Mouse (Mus musculus): ENCODE measurements around the gene Rubcn.
"Not testable (repeated sequence)": the region's sequence is repeated elsewhere in the genome, so short reads cannot be mapped to it uniquely, and the experiment has no call there.

Rubcn gene

GRCm38 (mm10) chr16:32875847-32876246 lies 1.7 kb downstream of the Rubcn start:
- in situ Hi-C loops (cut with MboI; ENCODE audit: low pct_unique_long_range_greater_than_20kb in 1 of 2, low sequenced_read_pairs in 2 of 2, unreplicated experiment in 1 of 2), result no loop called here

- in situ Hi-C loops (cut with MboI; ENCODE audit: low pct_unique_long_range_greater_than_20kb in 1 of 2, low sequenced_read_pairs in 2 of 2, unreplicated experiment in 1 of 2), result not testable (repeated sequence)
Measured at GRCm38 (mm10) chr16:32875281-32875680, 2.3 kb downstream of the Rubcn start.

- in situ Hi-C loops (cut with MboI; ENCODE audit: low pct_unique_long_range_greater_than_20kb in 1 of 2, low sequenced_read_pairs in 2 of 2, unreplicated experiment in 1 of 2), result no loop called here
Measured at GRCm38 (mm10) chr16:32873366-32873765, 4.2 kb downstream of the Rubcn start.

DNA sequence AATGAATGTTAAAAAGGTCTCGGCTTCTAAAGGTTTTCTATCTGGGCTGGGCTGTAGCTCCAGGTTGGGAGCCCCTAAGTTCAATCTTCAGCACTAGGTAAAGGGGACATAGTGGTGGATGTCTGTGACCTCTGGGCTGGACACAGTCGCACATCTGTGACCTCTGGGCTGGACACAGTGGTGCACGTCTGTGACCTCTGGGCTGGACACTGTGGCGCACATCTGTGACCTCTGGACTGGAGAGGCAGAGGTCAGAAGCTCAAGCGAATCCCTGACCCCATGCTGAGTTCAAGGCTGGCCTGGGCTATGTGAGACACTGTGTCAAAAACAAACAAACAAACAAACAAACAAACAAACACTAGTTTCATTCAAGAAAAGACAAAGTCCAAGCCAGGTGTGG lies 7.3 kb downstream of the Rubcn start:
- in situ Hi-C loops (cut with MboI; ENCODE audit: low pct_unique_long_range_greater_than_20kb in 1 of 2, low sequenced_read_pairs in 2 of 2, unreplicated experiment in 1 of 2), result no loop called here

- in situ Hi-C loops (cut with MboI; ENCODE audit: low pct_unique_long_range_greater_than_20kb in 1 of 2, low sequenced_read_pairs in 2 of 2, unreplicated experiment in 1 of 2), result no loop called here
Measured at GRCm38 (mm10) chr16:32867919-32868552, 9.5 kb downstream of the Rubcn start.

DNA sequence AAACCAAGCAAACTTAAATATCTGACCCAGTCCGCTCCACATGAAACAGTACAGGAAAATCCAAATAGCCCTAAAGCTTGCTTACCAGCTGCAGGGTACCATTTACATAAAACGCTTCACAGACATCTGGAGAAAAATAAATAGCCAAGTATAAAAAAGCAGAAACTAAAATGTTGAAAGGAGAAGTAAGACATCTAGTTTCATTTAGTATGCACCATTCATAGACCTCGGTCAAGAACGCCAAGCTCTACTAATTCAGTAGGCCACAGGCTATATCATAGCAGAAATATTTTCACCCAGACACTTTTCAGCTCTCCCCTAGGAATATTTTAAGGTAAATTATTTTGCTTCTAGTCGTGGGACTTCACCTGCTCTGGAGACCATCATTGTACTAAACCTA lies 10.9 kb downstream of the Rubcn start:
- in situ Hi-C loops (cut with MboI; ENCODE audit: low pct_unique_long_range_greater_than_20kb in 1 of 2, low sequenced_read_pairs in 2 of 2, unreplicated experiment in 1 of 2), result no loop called here

- in situ Hi-C loops (cut with MboI; ENCODE audit: low pct_unique_long_range_greater_than_20kb in 1 of 2, low sequenced_read_pairs in 2 of 2, unreplicated experiment in 1 of 2), result no loop called here
Measured at GRCm38 (mm10) chr16:32865401-32865800, 12.2 kb downstream of the Rubcn start.

DNA sequence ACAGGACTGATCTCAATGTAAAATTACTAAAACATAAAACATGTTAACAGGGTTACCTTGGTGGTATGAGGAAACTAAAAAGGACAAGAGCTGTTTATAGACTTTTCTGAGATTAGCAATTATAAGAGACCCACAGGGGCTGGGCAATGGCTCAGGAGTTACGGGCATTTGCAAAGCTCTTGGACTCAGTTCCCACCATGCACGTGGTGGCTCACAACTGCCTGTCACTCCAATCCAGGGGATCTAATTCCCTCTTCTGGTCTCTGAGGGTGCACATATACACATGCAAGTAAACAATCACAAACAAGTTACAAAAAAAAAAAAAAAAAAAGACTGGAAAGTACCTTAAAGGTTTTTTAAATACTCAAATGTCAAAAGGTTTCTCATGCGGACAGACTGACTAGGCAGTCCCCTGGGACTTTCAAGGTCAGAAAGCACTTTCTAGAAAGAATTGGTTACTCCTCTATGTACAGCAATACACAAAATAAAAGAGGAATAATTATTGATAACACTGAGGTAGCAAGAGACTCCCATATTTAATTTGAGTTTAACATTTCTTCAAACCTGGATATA lies 15.7 kb downstream of the Rubcn start:
- in situ Hi-C loops (cut with MboI; ENCODE audit: low pct_unique_long_range_greater_than_20kb in 1 of 2, low sequenced_read_pairs in 2 of 2, unreplicated experiment in 1 of 2), result no loop called here

DNA sequence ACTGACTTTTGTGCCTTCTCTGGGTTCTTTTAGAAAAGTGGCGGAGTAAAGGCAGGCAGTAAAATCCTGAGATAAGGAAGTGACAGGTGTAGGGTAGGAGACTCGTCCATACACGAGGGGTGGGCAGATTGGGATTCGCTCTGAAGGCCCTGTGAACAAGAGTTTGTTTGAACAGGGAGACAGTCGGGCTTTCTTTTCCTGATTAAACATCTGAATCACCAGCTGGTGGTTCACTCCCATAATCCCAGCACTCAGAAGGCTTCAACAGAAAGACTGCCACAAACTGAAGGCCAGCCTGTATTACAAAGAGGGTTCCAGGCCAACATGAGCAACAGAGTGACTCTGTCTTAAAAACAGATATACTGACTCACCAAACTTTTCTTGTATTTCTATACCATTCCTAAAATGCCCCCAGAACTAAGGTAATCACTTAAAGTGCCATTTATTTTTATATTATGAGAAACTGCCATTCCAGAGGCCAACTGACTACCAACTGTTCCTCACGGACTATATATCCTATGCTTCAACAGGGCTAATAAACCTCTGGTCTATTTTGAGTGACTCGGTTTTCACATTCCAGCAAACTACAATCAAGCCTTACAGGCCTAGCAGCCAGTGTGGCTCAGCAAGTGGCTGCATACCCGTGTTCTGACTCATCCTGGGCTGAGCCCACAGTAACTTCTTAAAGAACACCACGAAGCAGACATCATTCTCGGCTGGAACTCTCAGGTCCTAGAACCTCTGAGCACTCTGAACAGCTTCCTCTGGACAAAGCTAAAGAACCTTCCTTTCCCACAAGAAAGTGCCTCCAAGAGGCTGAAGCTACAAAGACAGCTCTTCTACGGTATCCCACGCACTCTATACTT lies 18.6 kb downstream of the Rubcn start:
- in situ Hi-C loops (cut with MboI; ENCODE audit: low pct_unique_long_range_greater_than_20kb in 1 of 2, low sequenced_read_pairs in 2 of 2, unreplicated experiment in 1 of 2), result no loop called here

DNA sequence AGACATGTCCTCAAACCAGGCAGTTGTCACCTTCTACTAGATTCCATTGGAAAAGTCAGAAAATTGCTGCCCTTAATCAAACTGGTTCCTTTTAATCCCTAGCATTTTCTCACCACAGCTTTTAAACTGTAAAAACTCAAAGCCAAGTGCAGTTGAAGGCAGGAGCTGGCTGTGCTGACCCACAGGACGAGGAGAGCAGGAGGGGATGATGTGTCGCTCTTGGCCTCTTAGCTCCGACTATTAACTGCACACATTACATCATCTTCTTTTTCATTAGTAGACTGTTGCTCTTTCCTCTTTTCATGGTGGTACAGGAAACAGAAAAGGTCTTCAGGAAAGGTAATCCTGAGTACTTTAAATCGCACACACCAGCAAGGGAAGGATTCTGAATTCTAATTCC lies 19.2 kb downstream of the Rubcn start:
- in situ Hi-C loops (cut with MboI; ENCODE audit: low pct_unique_long_range_greater_than_20kb in 1 of 2, low sequenced_read_pairs in 2 of 2, unreplicated experiment in 1 of 2), result no loop called here

DNA sequence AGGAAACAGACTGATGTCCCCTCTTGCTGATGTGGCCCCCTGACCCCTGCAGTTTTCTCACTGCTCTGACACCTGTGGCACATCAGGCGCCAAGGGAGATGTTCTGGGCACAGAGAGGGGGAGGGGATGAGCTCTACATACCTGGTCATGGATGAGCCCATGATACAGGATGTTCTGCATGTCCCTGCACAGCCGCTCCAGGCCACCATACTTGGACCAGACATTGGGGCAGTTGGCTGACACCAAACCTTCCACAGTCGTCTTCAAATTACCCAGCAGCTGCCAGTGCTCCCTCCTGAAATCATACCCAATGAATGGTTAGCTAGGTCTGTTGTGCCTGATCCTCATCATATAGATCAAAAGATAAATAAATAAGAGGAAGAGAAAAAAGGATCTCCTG lies 20.8 kb downstream of the Rubcn start:
- in situ Hi-C loops (cut with MboI; ENCODE audit: low pct_unique_long_range_greater_than_20kb in 1 of 2, low sequenced_read_pairs in 2 of 2, unreplicated experiment in 1 of 2), result no loop called here

GRCm38 (mm10) chr16:32854050-32854571 lies 23.5 kb downstream of the Rubcn start:
- in situ Hi-C loops (cut with MboI; ENCODE audit: low pct_unique_long_range_greater_than_20kb in 1 of 2, low sequenced_read_pairs in 2 of 2, unreplicated experiment in 1 of 2), result no loop called here

DNA sequence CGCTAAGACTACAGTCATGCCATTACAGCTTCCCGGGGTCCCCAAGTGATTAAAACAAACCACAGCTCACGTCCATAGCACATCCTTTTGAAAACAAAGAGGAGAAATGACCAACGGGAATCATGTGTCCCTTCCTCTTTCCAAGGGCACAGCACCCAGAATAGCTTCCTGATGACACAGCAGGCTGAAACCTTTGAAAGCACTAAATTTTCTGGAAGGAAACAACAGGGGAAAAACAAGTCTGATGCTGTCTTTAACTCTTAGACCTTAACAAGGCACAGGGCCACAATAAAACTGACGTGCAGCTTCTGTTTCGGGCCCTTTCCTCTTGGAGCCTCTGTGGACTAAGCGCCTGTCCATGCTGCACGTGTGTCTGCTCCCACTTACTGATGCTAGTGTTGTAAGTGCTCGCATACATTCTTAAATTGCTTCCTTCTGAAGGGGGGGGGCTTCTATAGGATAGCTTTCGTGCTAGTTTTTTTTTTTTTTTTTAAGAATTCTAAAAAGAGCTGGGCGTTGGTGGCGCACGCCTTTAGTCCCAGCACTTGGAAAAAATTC lies 24.0 kb downstream of the Rubcn start:
- in situ Hi-C loops (cut with MboI; ENCODE audit: low pct_unique_long_range_greater_than_20kb in 1 of 2, low sequenced_read_pairs in 2 of 2, unreplicated experiment in 1 of 2), result no loop called here

GRCm38 (mm10) chr16:32849042-32849830 lies 28.3 kb downstream of the Rubcn start:
- in situ Hi-C loops (cut with MboI; ENCODE audit: low pct_unique_long_range_greater_than_20kb in 1 of 2, low sequenced_read_pairs in 2 of 2, unreplicated experiment in 1 of 2), result no loop called here

GRCm38 (mm10) chr16:32847103-32847502 lies 30.5 kb downstream of the Rubcn start:
- in situ Hi-C loops (cut with MboI; ENCODE audit: low pct_unique_long_range_greater_than_20kb in 1 of 2, low sequenced_read_pairs in 2 of 2, unreplicated experiment in 1 of 2), result no loop called here

GRCm38 (mm10) chr16:32831501-32831900 lies 46.1 kb downstream of the Rubcn start:
- in situ Hi-C loops (cut with MboI; ENCODE audit: low pct_unique_long_range_greater_than_20kb in 1 of 2, low sequenced_read_pairs in 2 of 2, unreplicated experiment in 1 of 2), result no loop called here

DNA sequence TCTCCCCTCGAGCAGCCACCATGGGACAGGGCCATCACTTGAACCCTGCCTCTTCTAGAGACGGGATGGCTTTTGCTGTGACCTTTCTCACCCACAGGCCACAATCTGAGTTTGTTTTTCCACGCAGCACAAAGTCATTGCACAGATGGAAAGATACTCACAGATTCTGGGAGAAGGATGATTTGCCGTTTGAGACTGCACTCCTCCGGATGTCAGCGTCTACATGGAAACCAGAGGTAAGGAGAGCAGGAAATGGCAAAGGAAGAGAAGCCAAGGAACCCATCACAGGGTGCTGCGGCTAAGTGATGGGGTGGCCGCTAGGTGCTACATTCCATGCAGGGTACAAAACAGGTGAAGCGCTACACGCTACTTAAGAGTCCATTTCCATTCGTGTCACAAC lies 48.5 kb downstream of the Rubcn start:
- in situ Hi-C loops (cut with MboI; ENCODE audit: low pct_unique_long_range_greater_than_20kb in 1 of 2, low sequenced_read_pairs in 2 of 2, unreplicated experiment in 1 of 2), result no loop called here

DNA sequence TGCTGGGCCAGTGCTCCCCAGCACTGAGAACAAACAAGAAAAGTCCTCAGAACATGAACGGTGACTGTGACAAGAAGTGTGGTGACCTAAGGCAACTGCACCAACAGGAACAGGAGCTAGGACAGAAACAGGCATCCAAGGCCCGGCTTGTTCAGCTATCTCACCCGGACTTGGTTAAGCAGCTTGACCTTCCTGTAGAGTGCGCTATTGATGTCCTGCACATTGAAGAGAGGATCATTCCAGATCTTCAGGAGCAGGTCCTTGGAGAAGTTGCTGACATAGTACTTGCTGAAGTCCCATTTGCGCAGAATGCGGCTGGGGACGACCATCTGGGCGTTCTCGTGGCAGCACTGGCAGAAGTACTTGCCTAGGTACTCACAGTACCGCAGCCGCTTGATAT lies 51.0 kb downstream of the Rubcn start:
- in situ Hi-C loops (cut with MboI; ENCODE audit: low pct_unique_long_range_greater_than_20kb in 1 of 2, low sequenced_read_pairs in 2 of 2, unreplicated experiment in 1 of 2), result no loop called here
